Mouse (Mus musculus): ENCODE results near the gene Gm36028.

GRCm38 (mm10) chr16:37837571-37837970, 23.4 kb downstream of the Gm36028 start:
- TF ChIP-seq POLR2A (IDR thresholded peaks at IDR 0.05; ENCODE audit: insufficient read depth, low read depth, low read length) (no peak), CTCF (IDR thresholded peaks at IDR 0.05; ENCODE audit: insufficient read depth, low read depth, low read length) (no peak)
